Mouse (Mus musculus) intestine, postnatal 0 days (tissue): ENCODE data around the gene Fzd5. TPM values are rescaled to one million over a fixed set of nuclear protein-coding genes. Genes with fewer than 3 reads are reported as not detected.

Experiments used
- ATAC-seq: fragments of 200-750 bp; cut with Nextera tagmentation; 2 replicates; pipeline ENCODE4 v1.8.0; 2017; ENCODE audit warnings: mild to moderate bottlenecking, moderate TSS enrichment, moderate library complexity
- H3K27ac ChIP-seq: fragments of 300-500 bp; sonication (generic); 2 replicates; pipeline ENCODE4 v1.5.1; 2014; ENCODE audit warnings: mild to moderate bottlenecking, low read depth, low read length, moderate library complexity
- H3K27me3 ChIP-seq: fragments of 300-500 bp; sonication (generic); replicated peaks from 2 replicates; pipeline ENCODE4 v1.6.1; 2014; ENCODE audit warnings: low read length, mixed read lengths; ENCODE audit not compliant: control insufficient read depth, insufficient read depth
- H3K36me3 ChIP-seq: fragments of 300-500 bp; sonication (generic); 2 replicates; pipeline ENCODE4 v1.6.1; 2014; ENCODE audit warnings: mild to moderate bottlenecking, moderate library complexity; ENCODE audit not compliant: control insufficient read depth, insufficient read depth
- H3K4me1 ChIP-seq: fragments of 300-500 bp; sonication (generic); replicated peaks from 2 replicates; pipeline ENCODE4 v1.6.1; 2014; ENCODE audit warnings: antibody characterized with exemption, low read length, mixed read lengths; ENCODE audit not compliant: control insufficient read depth, insufficient read depth
- H3K4me2 ChIP-seq: fragments of 300-500 bp; sonication (generic); replicated peaks from 2 replicates; pipeline ENCODE4 v1.6.1; 2014; ENCODE audit warnings: low read depth, mild to moderate bottlenecking, moderate library complexity
- H3K4me3 ChIP-seq: fragments of 300-500 bp; sonication (generic); 2 replicates; pipeline ENCODE4 v1.5.1; 2014; ENCODE audit warnings: low read depth, low read length
- H3K9ac ChIP-seq: fragments of 300-500 bp; sonication (generic); 2 replicates; pipeline ENCODE4 v1.6.1; 2014; ENCODE audit warnings: mild to moderate bottlenecking, low read depth, low read length
- H3K9me3 ChIP-seq: fragments of 300-500 bp; sonication (generic); 2 replicates; pipeline ENCODE4 v1.6.1; 2016; ENCODE audit warnings: mixed run types; ENCODE audit not compliant: control insufficient read depth
- CTCF ChIP-seq: sonication (generic); IDR thresholded peaks from 2 replicates; pipeline ENCODE4 v1.5.1; 2016; ENCODE audit warnings: low read depth, mild to moderate bottlenecking, control low read depth, antibody characterized with exemption, moderate library complexity
- WGBS: fragments of 180-500 bp; shearing (Covaris S2); extraction: QIAGEN DNeasy Blood & Tissue Kit; methylation state at CpG from one replicate; pipeline ENCODE4 v1.1.7; 2014; 5-methylcytosine and 5-hydroxymethylcytosine counted together
- polyA plus RNA-seq: library from polyadenylated mRNA; unstranded; fragments of >200 nt; fragmentation: Nextera tagmentation; extraction: Ambion mirVana; gene quantifications from 2 replicates; pipeline ENCODE4 v1.2.1, GENCODE M21; 2015

Fzd5 gene
- polyA plus RNA-seq, 1 experiment from 2014 or later = 4.7 TPM

DNA sequence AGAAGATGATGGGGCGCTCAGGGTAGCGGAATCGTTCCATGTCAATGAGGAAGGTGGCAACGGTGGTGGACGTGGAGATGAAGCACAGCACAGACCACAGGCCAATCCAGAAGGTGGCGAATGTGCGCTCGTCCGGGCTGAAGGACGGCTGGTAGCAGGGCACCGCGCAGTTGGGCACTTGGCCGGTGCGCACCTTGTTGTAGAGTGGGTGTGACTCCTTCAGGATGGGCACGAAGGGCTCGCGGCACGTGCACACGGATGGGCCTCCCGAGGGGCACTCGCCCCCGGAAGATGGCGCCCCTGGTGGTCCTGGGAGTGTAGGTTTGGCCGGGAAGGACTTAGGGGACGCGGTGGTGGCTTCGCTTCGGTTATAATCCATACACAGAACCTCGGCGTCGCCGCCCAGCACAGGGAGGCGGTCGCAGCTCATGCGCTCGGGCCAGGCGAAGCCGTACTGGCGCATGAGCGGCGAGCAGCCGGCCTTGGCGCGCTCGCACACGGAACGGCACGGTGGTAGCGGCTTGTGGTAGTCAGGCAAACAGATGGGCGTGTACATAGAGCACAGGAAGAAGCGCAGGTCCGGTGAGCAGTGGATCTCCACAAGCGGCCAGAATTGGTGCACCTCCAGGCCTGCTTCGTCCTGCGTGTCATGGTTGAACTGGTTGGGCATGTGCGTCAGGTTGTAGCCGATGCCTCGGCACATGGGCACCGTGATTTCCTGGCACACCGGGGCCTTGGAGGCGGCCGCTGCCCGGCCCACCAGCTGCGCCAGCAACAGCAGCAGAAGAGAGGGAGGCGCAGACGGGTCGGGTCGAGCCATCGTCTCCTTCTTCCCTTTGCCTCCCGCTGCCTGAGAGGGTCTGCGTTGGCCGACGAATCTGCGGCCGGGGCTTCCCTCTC is 1.5 kb downstream of the Fzd5 start:
- no peaks in the 10 kb centered on the region for H3K27me3 ChIP-seq
- peaks cover 15% of the 10 kb centered on the region; the same call in 1 of the 2 replicates for H3K36me3 ChIP-seq
- no peak for ATAC-seq
- H3K9me3 ChIP-seq = no peaks in the 10 kb centered on the region
- WGBS = 5% methylated on average over 75 of the region's 75 CpGs
- TF ChIP-seq CTCF = peak; percentile 67
- H3K4me3 ChIP-seq = peak overlapping the region; percentile 81
- H3K27ac ChIP-seq = peak overlapping the region; percentile 68
- peak overlapping the region; percentile 94 for H3K4me2 ChIP-seq
- peaks cover 3% of the 10 kb centered on the region; the same call in 1 of the 2 replicates for H3K4me1 ChIP-seq
- peak overlapping the region; percentile 81 for H3K9ac ChIP-seq

DNA sequence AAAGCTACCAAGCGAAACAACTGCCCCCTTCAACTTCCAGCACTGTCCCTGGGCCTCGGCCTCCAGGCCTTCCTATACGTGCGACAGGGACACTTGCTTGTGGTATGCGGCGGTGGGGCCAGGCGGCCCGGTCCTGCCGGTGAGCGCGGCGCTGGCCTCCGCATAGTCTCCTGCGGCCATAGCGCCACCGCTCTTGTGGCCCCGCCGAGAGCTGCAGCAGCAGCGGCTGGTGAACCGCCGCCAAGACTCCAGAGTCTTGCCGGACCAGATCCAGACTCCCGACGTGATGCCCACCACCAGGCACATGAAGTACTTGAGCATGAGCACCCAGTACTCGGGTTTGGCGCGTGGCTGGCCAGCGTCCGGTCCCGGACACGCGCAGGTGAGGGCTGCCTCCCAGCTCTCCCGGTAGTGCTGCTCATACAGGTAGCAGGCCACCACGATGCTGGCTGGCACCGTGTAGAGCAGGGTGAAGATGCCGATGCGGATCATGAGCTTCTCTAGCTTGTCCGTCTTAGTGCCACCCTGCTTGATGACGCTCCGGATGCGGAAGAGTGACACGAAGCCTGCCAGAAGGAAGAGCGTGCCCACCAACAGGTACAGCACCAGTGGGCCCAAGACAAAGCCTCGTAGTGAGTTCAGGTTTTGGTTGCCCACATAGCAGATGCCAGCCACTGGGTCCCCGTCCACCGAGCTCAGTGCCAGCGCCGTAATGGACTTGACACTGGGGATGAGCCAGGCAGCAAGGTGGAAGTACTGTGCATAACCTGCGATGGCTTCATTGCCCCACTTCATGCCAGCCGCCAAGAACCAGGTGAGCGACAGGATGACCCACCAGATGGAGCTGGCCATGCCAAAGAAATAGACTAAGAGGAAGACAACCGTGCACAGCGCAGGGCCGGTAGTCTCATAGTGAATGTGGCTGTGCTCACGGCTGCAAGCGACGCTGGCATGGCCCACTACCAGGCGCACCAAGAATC is 2.5 kb downstream of the Fzd5 start:
- 23% methylated on average over 58 of the region's 58 CpGs for WGBS
- TF ChIP-seq CTCF = peak; percentile 58
- Histone ChIP-seq H3K9me3 (no peaks in the 10 kb centered on the region), H3K4me3 (peak overlapping the region; percentile 81), H3K4me1 (peaks cover 3% of the 10 kb centered on the region; the same call in 1 of the 2 replicates), H3K27me3 (no peaks in the 10 kb centered on the region), H3K9ac (peak overlapping the region; percentile 81), H3K4me2 (peak overlapping the region; percentile 94), H3K27ac (no peak overlapping the region), H3K36me3 (peaks cover 15% of the 10 kb centered on the region; the same call in 1 of the 2 replicates)
- ATAC-seq = no peak

DNA sequence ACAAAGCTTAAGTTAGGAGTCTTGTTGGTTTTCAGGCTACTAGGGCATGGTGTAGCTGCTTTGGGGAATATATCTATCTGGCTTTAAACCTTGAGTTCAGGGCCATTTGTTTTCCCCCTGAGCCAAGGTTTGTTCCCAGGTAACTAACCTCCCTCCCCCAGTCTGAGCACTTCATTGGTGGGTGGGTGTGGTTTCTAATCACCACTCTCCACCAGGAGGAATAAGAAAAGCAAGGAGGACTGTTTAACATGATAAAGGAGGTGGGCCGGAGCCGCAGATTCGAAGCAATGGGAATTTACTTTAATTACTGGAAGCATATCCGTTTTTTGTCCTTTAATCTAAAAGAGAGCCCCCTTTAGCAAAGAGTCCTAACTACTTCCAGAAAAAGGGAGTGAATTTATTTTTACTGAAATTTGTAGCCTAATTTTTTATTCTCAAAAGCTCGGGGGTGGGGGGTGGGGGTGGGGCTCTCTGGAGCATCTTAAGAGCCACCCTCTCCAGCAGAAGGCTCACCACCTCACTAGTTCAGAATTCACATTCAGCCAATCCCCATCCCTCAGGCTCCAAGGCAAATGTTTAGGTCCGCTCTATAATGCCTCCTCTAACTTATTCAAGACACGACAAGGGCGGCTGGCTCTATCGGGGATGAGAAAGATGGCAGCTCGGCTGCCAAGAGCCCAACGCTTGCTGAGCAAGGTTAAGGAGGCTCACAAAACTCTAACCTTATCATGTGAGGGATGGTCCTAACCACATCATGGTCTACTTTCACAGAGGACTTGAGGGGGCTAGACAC is 3.9 kb downstream of the Fzd5 start:
- H3K9ac ChIP-seq = no peak overlapping the region

DNA sequence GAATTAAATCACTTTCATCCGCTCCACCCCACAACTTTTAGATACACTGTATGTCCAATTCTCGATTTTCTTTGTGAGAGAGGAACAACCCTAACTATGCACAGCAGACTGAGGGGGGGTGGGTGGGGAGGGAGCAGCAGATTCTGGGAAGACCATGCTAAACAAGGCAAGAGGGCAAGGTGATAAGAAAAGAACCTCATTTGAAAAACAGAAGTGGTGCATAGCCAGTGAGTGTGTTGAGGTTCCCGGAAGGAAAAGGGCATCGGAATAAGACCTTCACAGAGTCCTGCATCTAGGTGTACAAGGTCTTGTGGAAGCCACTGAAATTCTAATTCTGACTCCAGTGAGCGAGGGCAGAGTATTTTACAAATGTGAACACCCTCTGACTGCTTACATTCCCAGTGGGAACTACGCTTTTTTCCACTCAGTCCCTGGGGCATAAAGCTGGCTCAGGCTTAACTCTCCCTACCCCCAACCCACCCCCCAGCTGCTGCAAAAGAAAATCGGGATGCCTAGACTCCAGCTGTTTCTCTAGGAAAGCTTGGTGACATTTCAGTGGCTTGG is 4.8 kb downstream of the Fzd5 start:
- Histone ChIP-seq H3K4me1 (0 out of 2 replicates have a peak, but pooled peaks cover 3% of the 10 kb centered on the region), H3K27ac (no peak overlapping the region), H3K4me3 (peak overlapping the region; percentile 81), H3K27me3 (no peaks in the 10 kb centered on the region), H3K9ac (no peak overlapping the region), H3K36me3 (peaks cover 15% of the 10 kb centered on the region; the same call in 1 of the 2 replicates), H3K9me3 (no peaks in the 10 kb centered on the region), H3K4me2 (peak overlapping the region; percentile 94)
- no peak for TF ChIP-seq CTCF
- 37% methylated on average over 7 of the region's 7 CpGs for WGBS
- no peak for ATAC-seq

More for the DNA sequence above, 3.9 kb downstream of the Fzd5 start:
- Histone ChIP-seq H3K9me3 (no peaks in the 10 kb centered on the region), H3K4me1 (peaks cover 3% of the 10 kb centered on the region; the same call in 1 of the 2 replicates), H3K27ac (no peak overlapping the region), H3K27me3 (no peaks in the 10 kb centered on the region), H3K36me3 (peaks cover 15% of the 10 kb centered on the region; the same call in 1 of the 2 replicates), H3K4me2 (peak overlapping the region; percentile 94), H3K4me3 (peak overlapping the region; percentile 81)
- TF ChIP-seq CTCF = no peak
- WGBS = 32% methylated on average over 11 of the region's 11 CpGs
- ATAC-seq = no peak

DNA sequence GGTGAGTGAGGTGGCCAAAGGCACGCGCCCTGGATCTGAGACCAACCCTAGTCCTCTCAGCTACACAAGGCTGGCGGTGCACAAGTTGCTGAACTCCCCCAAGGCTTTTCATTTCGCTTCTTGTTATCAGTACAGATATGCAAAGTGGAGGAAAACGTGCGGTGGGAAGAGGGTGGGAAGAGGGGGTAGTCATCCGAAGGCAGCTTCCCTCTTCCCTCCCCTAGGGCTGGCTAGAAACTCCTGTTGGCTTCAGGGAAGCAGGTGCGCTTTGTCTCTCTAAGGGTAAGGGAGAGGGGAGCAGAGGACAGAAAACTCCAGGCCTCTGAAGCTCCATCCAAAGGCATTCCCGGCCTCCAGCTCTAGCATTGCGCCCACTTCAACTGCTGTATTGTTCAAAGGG is 5.4 kb downstream of the Fzd5 start:
- H3K4me3 ChIP-seq = peak overlapping the region; percentile 2; the same call in 1 of the 2 replicates
- H3K9ac ChIP-seq = no peak overlapping the region
- no peaks in the 10 kb centered on the region for H3K9me3 ChIP-seq
- H3K27ac ChIP-seq = no peak overlapping the region
- H3K27me3 ChIP-seq = no peaks in the 10 kb centered on the region
- H3K36me3 ChIP-seq = peaks cover 15% of the 10 kb centered on the region; the same call in 1 of the 2 replicates
- no peak for ATAC-seq
- peak overlapping the region; percentile 94 for H3K4me2 ChIP-seq
- 0 out of 2 replicates have a peak, but pooled peaks cover 3% of the 10 kb centered on the region for H3K4me1 ChIP-seq
- TF ChIP-seq CTCF = no peak
- WGBS = 36% methylated on average over 10 of the region's 10 CpGs
